Mouse (Mus musculus) liver, embryonic 11.5 days (tissue): ENCODE results near the gene Tedc2. TPM values are rescaled to one million over a fixed set of nuclear protein-coding genes. Genes with fewer than 3 reads are reported as not detected.

Experiments used
- ATAC-seq: fragments of 200-750 bp; cut with Nextera tagmentation; replicated peaks from 2 replicates; pipeline ENCODE4 v1.8.0; 2017; ENCODE audit warnings: moderate number of reproducible peaks, mild to moderate bottlenecking, moderate TSS enrichment, moderate library complexity; ENCODE audit not compliant: low FRiP score
- DNase-seq: peaks from one replicate; pipeline ENCODE4 v3.0.0-alpha.2; 2017; ENCODE audit warnings: low spot score
- H3K27ac ChIP-seq: fragments of 300-500 bp; sonication (generic); 2 replicates; pipeline ENCODE4 v1.5.1; 2014; ENCODE audit warnings: mild to moderate bottlenecking, low read depth, low read length, control low read depth
- H3K27me3 ChIP-seq: fragments of 300-500 bp; sonication (generic); replicated peaks from 2 replicates; pipeline ENCODE4 v1.6.1; 2014; ENCODE audit warnings: low read length, mixed read lengths; ENCODE audit not compliant: control insufficient read depth, insufficient read depth
- H3K36me3 ChIP-seq: fragments of 300-500 bp; sonication (generic); 2 replicates; pipeline ENCODE4 v1.6.1; 2014; ENCODE audit warnings: mild to moderate bottlenecking, low read length, moderate library complexity, mixed read lengths; ENCODE audit not compliant: control insufficient read depth, insufficient read depth
- H3K4me1 ChIP-seq: fragments of 300-500 bp; sonication (generic); replicated peaks from 2 replicates; pipeline ENCODE4 v1.6.1; 2014; ENCODE audit warnings: low read length, mixed read lengths; ENCODE audit not compliant: control insufficient read depth, insufficient read depth
- H3K4me2 ChIP-seq: fragments of 300-500 bp; sonication (generic); 2 replicates; pipeline ENCODE4 v1.6.1; 2014; ENCODE audit warnings: mild to moderate bottlenecking, control low read depth, moderate library complexity
- H3K4me3 ChIP-seq: fragments of 300-500 bp; sonication (generic); 2 replicates; pipeline ENCODE4 v1.5.1; 2014; ENCODE audit warnings: low read depth, low read length, control low read depth
- H3K9ac ChIP-seq: fragments of 300-500 bp; sonication (generic); 2 replicates; pipeline ENCODE4 v1.6.1; 2014; ENCODE audit warnings: low read depth, low read length, control low read depth
- H3K9me3 ChIP-seq: fragments of 300-500 bp; sonication (generic); 2 replicates; pipeline ENCODE4 v1.6.1; 2016; ENCODE audit warnings: low read length, inconsistent platforms, mixed read lengths; ENCODE audit not compliant: control insufficient read depth
- WGBS: fragments of 180-500 bp; shearing (Covaris S2); extraction: QIAGEN DNeasy Blood & Tissue Kit; methylation state at CpG from one replicate; pipeline ENCODE4 v1.1.7; 2014; 5-methylcytosine and 5-hydroxymethylcytosine counted together
- polyA plus RNA-seq: library from polyadenylated mRNA; unstranded; fragments of >200 nt; fragmentation: Nextera tagmentation; extraction: Ambion mirVana; gene quantifications from 2 replicates; pipeline ENCODE4 v1.2.1, GENCODE M21; 2014

Tedc2 gene
- polyA plus RNA-seq, 1 experiment from 2014 or later, result 17.2 TPM

DNA sequence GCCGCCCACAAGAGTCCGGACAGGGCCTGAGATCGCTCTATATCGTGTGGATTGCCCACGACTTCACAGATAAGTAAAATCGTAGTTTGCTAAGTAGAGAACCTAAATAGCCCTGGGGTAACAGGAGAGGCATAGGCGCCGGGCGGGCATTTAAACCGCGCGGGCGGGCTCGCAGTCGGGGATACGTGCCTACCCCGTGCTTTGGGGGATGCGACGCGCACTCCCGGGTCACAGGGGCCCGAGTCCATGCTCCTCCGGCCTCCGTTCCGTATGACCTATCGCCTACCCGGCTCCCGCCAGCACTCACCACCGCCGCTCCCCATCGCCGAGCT, 30.3 kb upstream of the Tedc2 start:
- no peak; the same call in none of the 2 replicates for ATAC-seq
- peak overlapping the region; percentile 99 for H3K4me2 ChIP-seq
- peaks cover 26% of the 10 kb centered on the region for H3K36me3 ChIP-seq
- H3K9ac ChIP-seq, result peak overlapping the region; percentile 83
- WGBS, result under 1% methylated on average over 32 of the region's 32 CpGs
- H3K4me1 ChIP-seq, result peaks cover 12% of the 10 kb centered on the region
- no peaks in the 10 kb centered on the region; the same call in 1 of the 2 replicates for H3K9me3 ChIP-seq
- peak overlapping the region; percentile 79 for H3K4me3 ChIP-seq
- no peaks in the 10 kb centered on the region for H3K27me3 ChIP-seq
- DNase-seq, result no peak
- H3K27ac ChIP-seq, result peak overlapping the region; percentile 72

DNA sequence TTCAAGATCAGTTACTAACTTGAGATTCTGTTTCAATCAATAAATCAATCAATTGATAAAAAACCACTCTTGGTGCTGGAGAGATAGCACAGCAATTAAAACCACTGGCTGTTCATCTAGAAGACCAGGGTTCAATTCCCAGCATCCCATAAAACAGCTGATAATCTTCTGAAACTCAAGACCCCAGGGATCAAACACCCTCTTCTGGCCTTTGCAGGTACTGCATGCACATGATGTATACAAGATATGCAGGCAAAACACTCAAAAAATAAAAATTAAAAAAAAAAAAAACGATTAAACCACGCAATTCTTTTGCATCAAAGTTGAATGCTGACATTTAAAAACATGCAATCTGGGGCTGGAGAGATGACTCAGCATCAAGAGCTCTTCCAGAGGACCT, 28.0 kb upstream of the Tedc2 start:
- Histone ChIP-seq H3K9me3 (peaks cover 8% of the 10 kb centered on the region), H3K27ac (no peak overlapping the region), H3K9ac (no peak overlapping the region), H3K4me3 (no peak overlapping the region), H3K4me2 (peak overlapping the region; percentile 99; the same call in 1 of the 2 replicates), H3K27me3 (no peaks in the 10 kb centered on the region), H3K4me1 (peaks cover 12% of the 10 kb centered on the region), H3K36me3 (peaks cover 44% of the 10 kb centered on the region)
- DNase-seq, result no peak
- 93% methylated on average over 2 of the region's 2 CpGs for WGBS
- ATAC-seq, result no peak

DNA sequence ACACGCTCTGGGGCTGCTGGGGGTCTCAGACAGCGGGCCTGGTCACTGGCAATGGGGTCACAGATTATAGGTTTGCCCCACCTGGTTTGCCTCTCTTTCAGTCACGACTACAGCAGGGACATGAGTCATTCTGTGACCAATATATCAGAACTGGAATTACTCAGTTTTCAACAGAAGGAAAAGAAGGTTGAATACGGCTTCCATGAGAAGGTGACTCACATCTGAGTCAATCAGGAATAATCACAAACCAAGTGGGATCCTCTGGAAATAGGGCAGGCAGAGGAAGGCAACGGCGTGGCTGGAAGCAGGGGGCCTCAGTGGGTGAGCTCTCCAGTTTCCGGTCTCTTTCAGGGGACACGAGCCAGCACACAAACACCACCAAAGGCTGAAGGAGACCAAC, 23.4 kb upstream of the Tedc2 start:
- no peak overlapping the region for H3K27ac ChIP-seq
- H3K9ac ChIP-seq, result no peak overlapping the region
- H3K36me3 ChIP-seq, result peaks cover 80% of the 10 kb centered on the region
- H3K9me3 ChIP-seq, result peaks cover 10% of the 10 kb centered on the region
- no peak overlapping the region for H3K4me2 ChIP-seq
- ATAC-seq (no peak), DNase-seq (no peak)
- no peaks in the 10 kb centered on the region for H3K4me1 ChIP-seq
- no peak overlapping the region for H3K4me3 ChIP-seq
- no peaks in the 10 kb centered on the region for H3K27me3 ChIP-seq
- 95% methylated on average over 8 of the region's 8 CpGs for WGBS

DNA sequence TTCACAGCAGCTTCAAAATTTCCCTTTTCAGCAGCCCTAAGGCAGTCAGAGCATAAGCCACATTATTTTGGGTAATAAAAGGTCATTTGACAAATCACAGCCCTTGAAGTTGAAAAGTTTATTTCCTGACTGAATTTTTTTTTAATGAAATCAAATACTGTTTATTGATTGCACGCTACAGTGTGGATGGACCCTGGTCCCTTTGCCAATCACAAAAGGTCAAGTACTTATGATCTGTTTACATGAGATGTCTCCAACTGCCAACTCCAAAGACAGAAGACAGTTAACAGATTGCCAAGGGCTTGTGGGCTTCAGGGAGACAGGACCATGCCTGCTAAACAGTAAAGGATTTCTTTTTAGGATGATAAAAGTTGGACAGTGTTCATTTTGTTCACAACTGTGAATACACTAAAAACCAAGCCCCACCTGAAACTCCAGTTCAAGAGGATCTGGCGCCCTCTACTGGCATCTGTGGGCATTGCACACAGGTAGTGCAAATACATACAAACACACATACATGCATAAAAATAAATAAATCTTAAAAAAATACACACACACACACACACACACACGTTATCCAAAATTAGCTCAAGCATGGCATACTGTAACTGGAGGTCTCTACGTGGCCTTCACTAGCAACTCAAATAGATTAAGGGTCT, 22.8 kb upstream of the Tedc2 start:
- no peak overlapping the region for H3K9ac ChIP-seq
- H3K4me2 ChIP-seq, result no peak overlapping the region
- H3K27me3 ChIP-seq, result no peaks in the 10 kb centered on the region
- peaks cover 80% of the 10 kb centered on the region for H3K36me3 ChIP-seq
- DNase-seq (no peak), ATAC-seq (no peak)
- H3K4me1 ChIP-seq, result no peaks in the 10 kb centered on the region
- H3K4me3 ChIP-seq, result no peak overlapping the region
- no peak overlapping the region for H3K27ac ChIP-seq
- H3K9me3 ChIP-seq, result peaks cover 10% of the 10 kb centered on the region
- WGBS, result 83% methylated on average over 4 of the region's 4 CpGs

DNA sequence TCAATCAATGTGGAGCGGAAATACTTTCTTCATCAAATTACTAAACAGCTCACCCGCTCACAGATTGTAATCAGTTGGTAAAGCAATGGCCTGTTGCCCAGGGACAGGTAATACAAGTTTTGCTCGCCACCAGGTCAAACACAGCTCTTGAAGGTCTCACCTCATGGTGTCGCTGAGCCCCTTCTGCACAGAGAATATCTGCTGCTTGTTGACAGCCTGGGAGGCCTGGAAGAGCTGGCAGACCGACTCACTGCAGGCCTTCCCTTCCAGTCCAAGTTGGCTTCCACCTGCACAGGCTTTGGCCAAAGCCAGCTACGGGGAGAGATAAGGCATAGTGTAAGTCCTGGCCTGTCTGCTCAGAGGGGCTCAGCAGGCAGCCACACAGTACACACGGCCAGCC, 16.3 kb upstream of the Tedc2 start:
- Histone ChIP-seq H3K4me1 (no peaks in the 10 kb centered on the region), H3K36me3 (peaks cover 92% of the 10 kb centered on the region), H3K27me3 (no peaks in the 10 kb centered on the region), H3K9ac (no peak overlapping the region), H3K4me3 (no peak overlapping the region), H3K9me3 (no peaks in the 10 kb centered on the region), H3K27ac (no peak overlapping the region), H3K4me2 (no peak overlapping the region)
- DNase-seq (no peak), ATAC-seq (no peak)
- WGBS, result 90% methylated on average over 7 of the region's 7 CpGs

DNA sequence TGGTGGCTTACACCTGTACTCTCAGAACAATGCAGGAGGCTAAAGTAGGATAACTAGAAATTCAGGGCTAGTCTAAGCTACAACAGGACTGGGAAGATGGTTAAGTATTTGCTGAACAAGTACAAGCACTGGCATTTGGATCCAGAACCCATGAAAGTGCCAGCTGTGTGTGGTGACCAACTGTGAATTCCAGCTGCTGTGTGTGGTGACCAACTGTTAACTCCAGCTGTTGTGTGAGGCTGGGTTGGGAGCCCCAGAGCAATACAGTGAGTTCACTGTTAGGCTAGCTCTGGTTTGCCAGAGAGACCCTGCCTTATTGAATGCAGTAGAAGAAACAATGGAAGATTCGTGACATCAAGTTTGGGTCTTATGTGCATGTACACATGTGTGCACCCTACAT, 15.8 kb upstream of the Tedc2 start:
- 95% methylated on average over 1 of the region's 1 CpGs for WGBS
- no peaks in the 10 kb centered on the region for H3K9me3 ChIP-seq
- H3K4me2 ChIP-seq, result no peak overlapping the region
- H3K9ac ChIP-seq, result no peak overlapping the region
- peaks cover 91% of the 10 kb centered on the region for H3K36me3 ChIP-seq
- H3K4me3 ChIP-seq, result no peak overlapping the region
- no peak for ATAC-seq
- no peak overlapping the region for H3K27ac ChIP-seq
- no peaks in the 10 kb centered on the region for H3K27me3 ChIP-seq
- no peak for DNase-seq
- H3K4me1 ChIP-seq, result no peaks in the 10 kb centered on the region

DNA sequence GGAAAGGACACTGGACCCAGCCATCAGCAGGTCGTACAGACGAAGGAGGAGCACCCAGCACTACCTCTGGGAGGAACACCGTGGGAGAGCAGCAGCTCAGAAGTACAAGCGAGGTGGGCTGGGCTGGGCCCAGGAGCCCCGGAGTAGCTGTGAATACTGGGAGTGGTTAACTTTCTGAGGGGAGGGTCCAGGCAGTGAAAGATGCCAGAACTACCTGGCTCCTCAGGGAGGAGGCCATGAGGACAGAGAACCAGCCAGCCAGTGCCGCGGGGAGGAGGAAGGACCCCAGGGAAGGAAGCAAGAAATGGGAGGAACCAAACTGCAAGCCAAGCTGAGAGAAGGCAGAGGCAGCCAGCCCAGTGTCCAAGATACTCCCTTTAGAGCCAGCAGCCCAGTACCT, 7.3 kb upstream of the Tedc2 start:
- DNase-seq, result no peak
- WGBS, result 86% methylated on average over 7 of the region's 7 CpGs
- peaks cover 85% of the 10 kb centered on the region for H3K36me3 ChIP-seq
- 0 out of 2 replicates have a peak overlapping the region, but pooled peaks have one; percentile 9 for H3K9ac ChIP-seq
- H3K4me2 ChIP-seq, result no peak overlapping the region
- H3K4me3 ChIP-seq, result no peak overlapping the region
- H3K27ac ChIP-seq, result no peak overlapping the region
- no peaks in the 10 kb centered on the region for H3K9me3 ChIP-seq
- H3K27me3 ChIP-seq, result no peaks in the 10 kb centered on the region
- ATAC-seq, result no peak
- H3K4me1 ChIP-seq, result peaks cover 27% of the 10 kb centered on the region

DNA sequence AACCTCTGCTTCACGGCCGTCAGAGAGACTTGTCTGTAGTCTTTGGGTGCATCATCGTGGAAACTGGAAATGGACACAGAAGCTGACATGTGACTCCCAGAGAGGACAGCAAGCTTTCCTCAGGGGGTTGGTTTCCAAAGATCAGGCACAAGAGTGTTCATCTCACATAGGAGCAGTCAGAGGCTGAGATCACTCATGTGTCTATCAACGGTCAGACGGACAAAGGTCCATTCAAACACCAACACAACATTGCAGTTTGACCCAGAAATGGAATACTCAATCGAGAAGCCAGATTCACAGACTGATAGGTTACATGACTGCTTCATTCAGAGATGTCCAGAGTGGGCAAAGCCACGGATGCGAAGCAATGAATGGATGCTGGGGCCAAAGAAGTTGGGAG, 6.1 kb upstream of the Tedc2 start:
- no peak for DNase-seq
- H3K27me3 ChIP-seq, result no peaks in the 10 kb centered on the region
- no peaks in the 10 kb centered on the region for H3K9me3 ChIP-seq
- H3K36me3 ChIP-seq, result peaks cover 77% of the 10 kb centered on the region
- H3K4me2 ChIP-seq, result peak overlapping the region; percentile 33; the same call in 1 of the 2 replicates
- 92% methylated on average over 8 of the region's 8 CpGs for WGBS
- no peak overlapping the region for H3K4me3 ChIP-seq
- H3K27ac ChIP-seq, result peak overlapping the region; percentile 95
- no peak for ATAC-seq
- peaks cover 27% of the 10 kb centered on the region for H3K4me1 ChIP-seq
- peak overlapping the region; percentile 28; the same call in 1 of the 2 replicates for H3K9ac ChIP-seq

DNA sequence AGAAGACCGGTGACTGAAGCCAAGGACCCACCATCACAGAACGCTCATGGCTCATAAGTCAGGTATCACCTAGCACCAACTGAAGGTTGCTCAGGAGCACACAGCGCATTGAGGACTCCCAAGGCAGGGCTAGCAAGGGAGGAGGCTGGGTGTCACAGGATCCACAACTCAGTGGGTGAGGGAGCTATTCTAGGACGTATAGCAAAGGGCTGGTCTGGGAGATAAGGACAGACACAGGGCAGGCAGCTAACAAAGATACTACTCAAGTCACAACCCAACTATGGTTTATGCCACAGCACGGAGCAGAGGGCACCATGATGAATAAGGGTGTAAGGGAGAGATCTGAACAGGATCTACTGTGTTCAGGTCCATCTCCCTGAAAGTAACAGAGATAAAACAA, 5.2 kb upstream of the Tedc2 start:
- H3K4me1 ChIP-seq, result peaks cover 30% of the 10 kb centered on the region

More for the DNA sequence above, 5.2 kb upstream of the Tedc2 start:
- peak; percentile 96 for ATAC-seq
- no peak for DNase-seq
- H3K36me3 ChIP-seq, result peaks cover 73% of the 10 kb centered on the region
- H3K27me3 ChIP-seq, result no peaks in the 10 kb centered on the region
- 59% methylated on average over 5 of the region's 5 CpGs for WGBS
- H3K4me3 ChIP-seq, result peak overlapping the region; percentile 8; the same call in 1 of the 2 replicates
- H3K9ac ChIP-seq, result peak overlapping the region; percentile 59
- no peaks in the 10 kb centered on the region for H3K9me3 ChIP-seq
- peak overlapping the region; percentile 51 for H3K4me2 ChIP-seq
- H3K27ac ChIP-seq, result peak overlapping the region; percentile 95
